Mouse (Mus musculus) bone marrow, adult 2 months (tissue): ENCODE data around the gene Gpr137. TPM values are rescaled to one million over a fixed set of nuclear protein-coding genes. Genes with fewer than 3 reads are reported as not detected.
"Not testable (repeated sequence)": the region's sequence is repeated elsewhere in the genome, so short reads cannot be mapped to it uniquely, and the experiment has no call there.

Experiments used
- H3K27ac ChIP-seq: fragments of 200-500 bp; 2 replicates; pipeline ENCODE4 v1.5.1; 2012; ENCODE audit warnings: low read depth, mild to moderate bottlenecking, control low read depth, inconsistent platforms, low read length; ENCODE audit not compliant: control insufficient read depth, poor library complexity, insufficient read depth
- H3K4me1 ChIP-seq: fragments of 200-500 bp; 2 replicates; pipeline ENCODE4 v1.6.1; 2011; ENCODE audit warnings: low read length; ENCODE audit not compliant: control insufficient read depth, insufficient read depth
- H3K4me3 ChIP-seq: fragments of 200-500 bp; replicated peaks from 2 replicates; pipeline ENCODE3; 2011; ENCODE audit warnings: mild to moderate bottlenecking, low read depth, low read length, control low read depth; ENCODE audit not compliant: control insufficient read depth
- CTCF ChIP-seq: fragments of 200-500 bp; IDR thresholded peaks from 2 replicates; pipeline ENCODE4 v1.5.1; 2011; ENCODE audit warnings: low read length, control low read depth; ENCODE audit not compliant: control insufficient read depth, insufficient read depth
- POLR2A ChIP-seq: fragments of 200-500 bp; IDR thresholded peaks from 2 replicates; pipeline ENCODE4 v1.6.1; 2011; ENCODE audit warnings: low read depth, mild to moderate bottlenecking, control low read depth, low read length, borderline replicate concordance; ENCODE audit not compliant: control insufficient read depth
- WGBS: fragments of 180-500 bp; shearing (Covaris S2); methylation state at CpG from one replicate; pipeline ENCODE4 v1.1.7; 2018; 5-methylcytosine and 5-hydroxymethylcytosine counted together
- polyA plus RNA-seq: library from polyadenylated mRNA; stranded (reverse); fragments of >200 nt; gene quantifications from 2 replicates; pipeline ENCODE4 v1.2.4, GENCODE M21; 2011; ENCODE audit warnings: low replicate concordance; ENCODE audit not compliant: missing spikeins, insufficient read depth, insufficient read length

Gene Gpr137
- polyA plus RNA-seq, 1 experiment = 31.9 TPM

DNA sequence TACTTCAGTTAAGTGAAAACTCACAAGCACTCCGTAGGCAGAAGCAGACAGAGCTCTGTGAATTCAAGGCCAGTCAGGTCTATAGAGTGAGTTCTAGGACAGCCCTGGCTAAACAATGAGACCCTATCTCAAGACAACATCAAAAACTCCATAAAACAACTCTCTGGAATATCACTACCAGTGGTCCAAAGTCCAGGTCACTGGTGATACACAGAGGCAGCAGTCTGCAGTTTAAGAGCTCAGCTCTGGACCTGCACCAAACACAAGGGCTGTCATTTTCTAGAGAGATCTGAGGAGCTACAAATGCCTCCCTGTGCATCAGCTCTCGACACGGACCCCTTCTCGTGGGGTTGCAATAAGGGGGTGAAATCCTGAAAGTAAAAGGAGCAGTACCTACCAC is 24.0 kb downstream of the Gpr137 start:
- Histone ChIP-seq H3K4me1 (peaks cover 3% of the 10 kb centered on the region; the same call in 1 of the 2 replicates), H3K4me3 (no peak overlapping the region), H3K27ac (no peak overlapping the region)
- 89% methylated on average over 4 of the region's 4 CpGs for WGBS
- no peak for TF ChIP-seq POLR2A
- TF ChIP-seq CTCF = no peak

GRCm38 (mm10) chr19:6916496-6916895 is 25.8 kb downstream of the Gpr137 start:
- H3K4me3 ChIP-seq = no peak overlapping the region
- H3K4me1 ChIP-seq = peaks cover 1% of the 10 kb centered on the region; the same call in 1 of the 2 replicates
- H3K27ac ChIP-seq = no peak overlapping the region
- 82% methylated on average over 4 of the region's 4 CpGs for WGBS
- TF ChIP-seq POLR2A = no peak
- TF ChIP-seq CTCF = no peak

DNA sequence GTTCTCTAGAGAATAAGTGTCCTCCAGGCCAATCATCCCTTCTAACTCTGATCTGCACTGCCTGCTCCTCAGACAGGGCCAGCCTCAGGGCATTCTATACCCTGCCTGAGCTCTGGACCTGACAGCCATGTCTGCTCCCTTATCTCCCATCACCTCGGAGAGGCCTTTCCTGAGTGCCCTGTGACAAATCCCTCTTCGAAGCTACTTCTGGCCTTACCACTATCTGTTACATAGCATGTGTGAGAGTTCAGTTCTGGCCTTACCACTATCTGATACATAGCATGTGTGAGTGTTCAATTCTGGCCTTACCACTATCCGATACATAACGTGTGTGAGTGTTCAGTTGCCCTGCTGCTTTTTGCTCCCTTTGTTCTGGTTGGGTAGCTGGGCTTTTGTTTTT is 27.0 kb downstream of the Gpr137 start:
- H3K4me1 ChIP-seq = peaks cover 1% of the 10 kb centered on the region; the same call in 1 of the 2 replicates
- 69% methylated on average over 4 of the region's 4 CpGs for WGBS

GRCm38 (mm10) chr19:6914540-6914939 is 27.7 kb downstream of the Gpr137 start:
- WGBS = 92% methylated on average over 9 of the region's 9 CpGs
- Histone ChIP-seq H3K4me1 (no peaks in the 10 kb centered on the region; the same call in 1 of the 2 replicates), H3K27ac (no peak overlapping the region), H3K4me3 (no peak overlapping the region)
- TF ChIP-seq POLR2A (no peak), CTCF (no peak)

More for the DNA sequence above, 27.0 kb downstream of the Gpr137 start:
- TF ChIP-seq POLR2A = no peak
- no peak for TF ChIP-seq CTCF
- no peak overlapping the region for H3K4me3 ChIP-seq
- H3K27ac ChIP-seq = no peak overlapping the region

DNA sequence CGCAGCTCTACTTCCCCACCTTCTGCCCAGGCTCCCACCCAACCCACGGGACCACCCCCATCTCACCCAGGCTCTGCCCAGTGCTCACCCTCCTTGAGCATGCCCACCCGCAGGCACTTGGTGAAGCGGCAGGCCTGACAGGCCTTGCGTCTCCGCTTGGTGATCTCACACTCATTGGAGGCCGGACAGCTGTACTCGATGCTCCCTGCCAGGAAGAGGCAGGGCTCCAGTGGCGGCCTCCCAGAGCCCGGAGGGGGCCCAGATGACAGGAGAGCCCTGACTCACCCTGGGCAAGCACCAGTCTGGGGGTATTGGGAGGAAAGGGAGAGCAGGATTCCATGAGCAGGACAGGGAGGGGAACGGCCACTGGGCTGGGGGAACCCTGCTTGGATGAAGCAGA is 28.3 kb downstream of the Gpr137 start:
- TF ChIP-seq CTCF = no peak
- no peak for TF ChIP-seq POLR2A
- Histone ChIP-seq H3K27ac (no peak overlapping the region), H3K4me3 (no peak overlapping the region), H3K4me1 (no peaks in the 10 kb centered on the region; the same call in 1 of the 2 replicates)
- 88% methylated on average over 11 of the region's 11 CpGs for WGBS

GRCm38 (mm10) chr19:6913036-6913435 is 29.2 kb downstream of the Gpr137 start:
- Histone ChIP-seq H3K4me1 (no peaks in the 10 kb centered on the region; the same call in 1 of the 2 replicates), H3K27ac (no peak overlapping the region), H3K4me3 (no peak overlapping the region)
- TF ChIP-seq POLR2A = no peak
- no peak for TF ChIP-seq CTCF
- 71% methylated on average over 6 of the region's 6 CpGs for WGBS

DNA sequence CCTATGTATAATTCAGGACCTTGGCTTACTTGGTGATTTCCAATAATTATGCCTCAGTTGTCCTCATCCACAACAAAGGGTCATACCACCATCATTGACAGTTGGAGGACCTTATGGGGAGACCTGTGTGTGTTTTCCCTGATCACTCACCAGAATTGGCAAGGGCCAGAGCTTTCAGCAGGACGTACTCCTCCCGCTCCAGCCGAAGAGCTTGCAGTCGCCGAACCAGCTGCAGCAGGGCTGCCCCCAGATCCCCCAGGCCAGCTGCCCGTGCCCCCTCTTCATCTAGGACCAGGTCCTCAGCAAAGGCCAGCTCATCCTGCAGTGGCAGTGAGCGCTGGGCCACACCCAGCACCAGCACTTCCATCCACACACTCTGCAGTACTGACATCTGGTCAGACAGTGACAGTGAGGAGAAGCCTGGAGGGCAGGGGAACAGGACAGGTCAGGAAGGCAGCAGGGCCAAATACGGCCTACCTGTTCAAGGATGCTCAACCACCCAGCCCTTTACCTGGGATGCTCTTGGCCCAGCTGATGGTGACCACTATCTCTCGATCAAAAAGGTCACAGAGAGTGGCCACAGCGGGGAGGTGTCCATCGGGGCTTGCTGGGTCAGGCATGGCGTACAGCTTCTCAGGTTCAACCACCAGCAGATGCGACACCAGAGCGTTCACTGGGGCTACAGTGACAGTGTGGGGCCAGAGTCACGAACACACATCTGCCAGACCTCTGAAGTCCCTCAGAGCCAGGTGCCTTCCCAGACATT is 29.9 kb downstream of the Gpr137 start:
- Histone ChIP-seq H3K27ac (no peak overlapping the region), H3K4me3 (no peak overlapping the region), H3K4me1 (no peaks in the 10 kb centered on the region; the same call in 1 of the 2 replicates)
- TF ChIP-seq POLR2A (no peak), CTCF (no peak)
- 89% methylated on average over 15 of the region's 15 CpGs for WGBS

GRCm38 (mm10) chr19:6911101-6912074 is 30.9 kb downstream of the Gpr137 start:
- Histone ChIP-seq H3K4me1 (no peaks in the 10 kb centered on the region; the same call in 1 of the 2 replicates), H3K27ac (peak overlapping the region; percentile 11; the same call in 1 of the 2 replicates), H3K4me3 (no peak overlapping the region)
- WGBS = 82% methylated on average over 19 of the region's 19 CpGs
- no peak for TF ChIP-seq CTCF
- TF ChIP-seq POLR2A = no peak

- H3K4me1 ChIP-seq = not testable (repeated sequence)
Observed at GRCm38 (mm10) chr19:6910306-6910705, 32.0 kb downstream of the Gpr137 start.

More at GRCm38 (mm10) chr19:6910306-6910705, 32.0 kb downstream of the Gpr137 start:
- peak overlapping the region; percentile 97 for H3K27ac ChIP-seq
- peak overlapping the region; percentile 86 for H3K4me3 ChIP-seq
- WGBS = under 1% methylated on average over 29 of the region's 30 CpGs
